Mouse (Mus musculus): Measurements from ENCODE around the gene Abcf3. TPM values are rescaled to one million over a fixed set of nuclear protein-coding genes. Genes with fewer than 3 reads are reported as not detected.

The Abcf3 gene
- polyA plus RNA-seq (2015; fragmentation: Nextera tagmentation; extraction: Ambion mirVana) = 64.8 and 67.7 TPM in 2 replicates

DNA sequence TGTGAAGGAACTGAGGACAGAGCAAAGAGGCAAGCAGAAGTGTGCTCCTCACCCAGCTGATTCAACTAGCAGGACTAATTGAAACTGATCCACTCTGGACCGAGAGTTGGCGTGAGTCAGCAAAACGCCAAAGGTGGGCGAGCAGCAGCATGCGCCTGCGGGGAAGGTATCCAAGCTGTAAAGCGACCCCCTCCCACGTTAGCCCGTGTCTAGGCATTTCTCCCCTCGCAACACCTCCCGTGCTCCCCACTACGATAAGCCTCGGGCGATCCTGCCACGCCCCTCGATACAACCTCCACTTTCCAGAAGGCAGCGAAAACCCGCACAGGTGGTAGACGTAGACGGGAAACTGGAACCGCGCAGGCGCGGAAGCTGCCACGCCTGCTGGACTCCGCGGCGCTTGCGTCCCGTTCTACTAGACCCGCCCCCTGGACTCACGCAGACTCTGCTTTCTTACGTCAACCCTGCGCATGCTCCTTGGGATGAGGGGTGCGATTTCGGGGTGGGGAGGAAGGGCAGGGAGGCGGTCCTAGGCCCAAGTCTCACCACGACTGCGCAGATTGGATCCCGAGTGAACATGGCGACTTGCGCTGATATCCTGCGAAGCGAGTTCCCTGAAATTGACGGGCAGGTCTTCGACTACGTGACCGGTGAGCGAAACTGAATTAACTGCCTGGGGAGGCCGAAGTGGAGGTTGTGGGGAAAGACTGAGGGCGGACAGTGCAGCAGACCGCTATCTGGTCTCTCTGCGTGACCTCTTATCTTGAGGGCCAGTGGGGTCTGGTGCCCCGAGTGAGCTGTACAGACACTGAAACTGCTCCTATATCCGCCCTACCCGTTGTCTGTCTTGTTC is at the start of gene Abcf3:
Abcf3 (plus strand) TSS at position 482 of the 853 bp plus-strand sequence.
- H3K4me2 ChIP-seq (ENCODE audit: low read depth, low read length) = peak within 1 kb of the TSS; percentile 70
- H3K27ac ChIP-seq (ENCODE audit: low read length) = peak within 1 kb of the TSS; percentile 86
- H3K9ac ChIP-seq (ENCODE audit: low read depth, low read length) = peak within 1 kb of the TSS; percentile 90
- peak; percentile 98 for ATAC-seq
- H3K27me3 ChIP-seq (replicated peaks; ENCODE audit: control insufficient read depth, insufficient read depth, low read length) = no peaks in the 10 kb centered on the region
- H3K36me3 ChIP-seq (ENCODE audit: control insufficient read depth, insufficient read depth, low read length) = peaks cover 24% of the 10 kb centered on the region
- peaks cover 8% of the 10 kb centered on the region for H3K4me1 ChIP-seq (ENCODE audit: control insufficient read depth, insufficient read depth, low read length)
- 0% methylated on average over 56 of the region's 56 CpGs for WGBS
- peak within 1 kb of the TSS; percentile 79 for H3K4me3 ChIP-seq (ENCODE audit: low read length)
- no peaks in the 10 kb centered on the region for H3K9me3 ChIP-seq (ENCODE audit: control insufficient read depth, low read length)

GRCm38 (mm10) chr16:20498677-20499475 is 49.5 kb upstream of the Abcf3 start, which contains the start of gene Eif2b5:
Eif2b5 (plus strand) TSS chr16:20498817.
- peak within 1 kb of the TSS; percentile 82 for H3K9ac ChIP-seq (ENCODE audit: low read depth, low read length)
- H3K27me3 ChIP-seq (replicated peaks; ENCODE audit: control insufficient read depth, insufficient read depth, low read length) = no peaks in the 10 kb centered on the region
- no peaks in the 10 kb centered on the region for H3K9me3 ChIP-seq (ENCODE audit: control insufficient read depth, low read length)
- peak within 1 kb of the TSS; percentile 68 for H3K4me3 ChIP-seq (ENCODE audit: low read length)
- under 1% methylated on average over 48 of the region's 49 CpGs for WGBS
- peak; percentile 96 for ATAC-seq
- peak within 1 kb of the TSS; percentile 53 for H3K27ac ChIP-seq (ENCODE audit: low read length)
- peaks cover 12% of the 10 kb centered on the region; the same call in 1 of the 2 replicates for H3K4me1 ChIP-seq (ENCODE audit: control insufficient read depth, insufficient read depth, low read length)
- peak within 1 kb of the TSS; percentile 66 for H3K4me2 ChIP-seq (ENCODE audit: low read depth, low read length)
- H3K36me3 ChIP-seq (ENCODE audit: control insufficient read depth, insufficient read depth, low read length) = peaks cover 25% of the 10 kb centered on the region

- WGBS = 90% methylated on average over 8 of the region's 8 CpGs
- ATAC-seq = no peak
- Histone ChIP-seq H3K27ac (ENCODE audit: low read length) (no peak overlapping the region), H3K36me3 (ENCODE audit: control insufficient read depth, insufficient read depth, low read length) (peaks cover 60% of the 10 kb centered on the region), H3K27me3 (replicated peaks; ENCODE audit: control insufficient read depth, insufficient read depth, low read length) (no peaks in the 10 kb centered on the region), H3K9me3 (ENCODE audit: control insufficient read depth, low read length) (no peaks in the 10 kb centered on the region), H3K4me3 (ENCODE audit: low read length) (no peak overlapping the region), H3K4me2 (ENCODE audit: low read depth, low read length) (no peak overlapping the region), H3K9ac (ENCODE audit: low read depth, low read length) (no peak overlapping the region), H3K4me1 (ENCODE audit: control insufficient read depth, insufficient read depth, low read length) (no peaks in the 10 kb centered on the region)
Observed at GRCm38 (mm10) chr16:20506000-20506399, 42.4 kb upstream of the Abcf3 start.

DNA sequence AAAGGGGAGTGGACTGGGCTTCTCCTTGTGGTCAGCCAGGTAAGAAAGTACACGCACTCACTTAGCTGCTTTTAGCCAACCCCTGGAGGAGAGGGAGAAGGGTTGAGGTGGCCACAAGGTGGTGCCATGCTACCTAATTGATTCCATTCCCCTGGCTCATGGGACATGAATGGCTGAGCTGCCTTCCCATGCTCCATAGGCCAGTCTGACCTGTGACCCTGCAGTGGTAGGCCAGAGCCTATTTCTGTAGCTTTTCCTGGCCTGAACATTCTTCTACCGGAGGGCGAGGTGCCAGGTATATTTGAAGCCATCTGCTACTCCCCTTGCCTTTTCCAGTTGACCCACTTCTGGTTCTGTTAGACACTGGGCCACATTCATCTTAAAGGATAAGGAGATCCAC is 39.0 kb upstream of the Abcf3 start:
- no peak overlapping the region for H3K9ac ChIP-seq (ENCODE audit: low read depth, low read length)
- WGBS = 78% methylated on average over 3 of the region's 3 CpGs
- peak; percentile 70 for ATAC-seq

GRCm38 (mm10) chr16:20511277-20511847 is 37.0 kb upstream of the Abcf3 start:
- no peaks in the 10 kb centered on the region for H3K27me3 ChIP-seq (replicated peaks; ENCODE audit: control insufficient read depth, insufficient read depth, low read length)
- H3K9me3 ChIP-seq (ENCODE audit: control insufficient read depth, low read length) = no peaks in the 10 kb centered on the region
- 89% methylated on average over 7 of the region's 7 CpGs for WGBS
- no peak overlapping the region for H3K4me3 ChIP-seq (ENCODE audit: low read length)
- 0 out of 2 replicates have a peak, but pooled peaks cover 2% of the 10 kb centered on the region for H3K4me1 ChIP-seq (ENCODE audit: control insufficient read depth, insufficient read depth, low read length)
- H3K4me2 ChIP-seq (ENCODE audit: low read depth, low read length) = no peak overlapping the region
- no peak for ATAC-seq
- no peak overlapping the region for H3K9ac ChIP-seq (ENCODE audit: low read depth, low read length)
- H3K36me3 ChIP-seq (ENCODE audit: control insufficient read depth, insufficient read depth, low read length) = peaks cover 33% of the 10 kb centered on the region; the same call in 1 of the 2 replicates
- H3K27ac ChIP-seq (ENCODE audit: low read length) = no peak overlapping the region

More for the DNA sequence above, 39.0 kb upstream of the Abcf3 start:
- no peak overlapping the region for H3K4me3 ChIP-seq (ENCODE audit: low read length)
- H3K4me2 ChIP-seq (ENCODE audit: low read depth, low read length) = no peak overlapping the region
- H3K4me1 ChIP-seq (ENCODE audit: control insufficient read depth, insufficient read depth, low read length) = no peaks in the 10 kb centered on the region
- no peaks in the 10 kb centered on the region for H3K27me3 ChIP-seq (replicated peaks; ENCODE audit: control insufficient read depth, insufficient read depth, low read length)
- peaks cover 40% of the 10 kb centered on the region; the same call in 1 of the 2 replicates for H3K36me3 ChIP-seq (ENCODE audit: control insufficient read depth, insufficient read depth, low read length)
- no peak overlapping the region for H3K27ac ChIP-seq (ENCODE audit: low read length)
- H3K9me3 ChIP-seq (ENCODE audit: control insufficient read depth, low read length) = no peaks in the 10 kb centered on the region

DNA sequence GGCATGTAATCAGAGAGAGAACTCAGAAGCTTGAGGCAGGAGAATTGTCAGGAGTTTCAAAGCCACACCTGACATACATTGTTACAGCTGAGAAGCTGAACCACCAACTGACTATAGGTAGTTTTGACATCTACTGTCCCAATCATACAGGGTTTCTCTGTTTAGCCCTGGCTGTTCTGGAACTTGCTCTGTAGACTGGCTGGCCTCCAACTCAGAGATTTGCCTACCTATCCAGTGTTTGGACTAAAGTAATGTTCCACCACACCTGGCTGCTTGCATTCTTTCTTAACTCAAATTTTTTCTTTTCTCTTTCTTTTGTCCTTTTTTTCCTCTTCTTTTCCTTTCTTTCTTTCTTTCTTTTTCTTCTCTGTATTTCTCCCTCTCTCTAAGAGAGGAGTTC is 32.3 kb upstream of the Abcf3 start:
- H3K9ac ChIP-seq (ENCODE audit: low read depth, low read length) = peak overlapping the region; percentile 93
- peak overlapping the region; percentile 63 for H3K4me2 ChIP-seq (ENCODE audit: low read depth, low read length)
- no peaks in the 10 kb centered on the region for H3K9me3 ChIP-seq (ENCODE audit: control insufficient read depth, low read length)
- H3K27ac ChIP-seq (ENCODE audit: low read length) = peak overlapping the region; percentile 62
- H3K36me3 ChIP-seq (ENCODE audit: control insufficient read depth, insufficient read depth, low read length) = 0 out of 2 replicates have a peak, but pooled peaks cover 2% of the 10 kb centered on the region
- H3K4me1 ChIP-seq (ENCODE audit: control insufficient read depth, insufficient read depth, low read length) = peaks cover 16% of the 10 kb centered on the region
- ATAC-seq = no peak
- H3K27me3 ChIP-seq (replicated peaks; ENCODE audit: control insufficient read depth, insufficient read depth, low read length) = no peaks in the 10 kb centered on the region
- peak overlapping the region; percentile 90 for H3K4me3 ChIP-seq (ENCODE audit: low read length)

GRCm38 (mm10) chr16:20516726-20517201 is 31.6 kb upstream of the Abcf3 start, which contains the start of gene Dvl3:
Dvl3 (plus strand) TSS chr16:20516982.
- under 1% methylated on average over 43 of the region's 55 CpGs for WGBS
- Histone ChIP-seq H3K9me3 (ENCODE audit: control insufficient read depth, low read length) (no peaks in the 10 kb centered on the region), H3K9ac (ENCODE audit: low read depth, low read length) (peak within 1 kb of the TSS; percentile 93), H3K27ac (ENCODE audit: low read length) (peak within 1 kb of the TSS; percentile 88), H3K4me2 (ENCODE audit: low read depth, low read length) (peak within 1 kb of the TSS; percentile 83), H3K36me3 (ENCODE audit: control insufficient read depth, insufficient read depth, low read length) (no peaks in the 10 kb centered on the region), H3K27me3 (replicated peaks; ENCODE audit: control insufficient read depth, insufficient read depth, low read length) (no peaks in the 10 kb centered on the region), H3K4me3 (ENCODE audit: low read length) (peak within 1 kb of the TSS; percentile 90), H3K4me1 (ENCODE audit: control insufficient read depth, insufficient read depth, low read length) (peaks cover 16% of the 10 kb centered on the region)
- peak; percentile 98 for ATAC-seq

GRCm38 (mm10) chr16:20517216-20517615 is 31.2 kb upstream of the Abcf3 start:
- peak overlapping the region; percentile 90 for H3K4me3 ChIP-seq (ENCODE audit: low read length)
- H3K9me3 ChIP-seq (ENCODE audit: control insufficient read depth, low read length) = no peaks in the 10 kb centered on the region
- no peaks in the 10 kb centered on the region; the same call in 1 of the 2 replicates for H3K36me3 ChIP-seq (ENCODE audit: control insufficient read depth, insufficient read depth, low read length)
- peak; percentile 41 for ATAC-seq
- H3K4me1 ChIP-seq (ENCODE audit: control insufficient read depth, insufficient read depth, low read length) = peaks cover 16% of the 10 kb centered on the region
- 0% methylated on average over 26 of the region's 26 CpGs for WGBS
- peak overlapping the region; percentile 88 for H3K27ac ChIP-seq (ENCODE audit: low read length)
- H3K9ac ChIP-seq (ENCODE audit: low read depth, low read length) = peak overlapping the region; percentile 93
- no peaks in the 10 kb centered on the region for H3K27me3 ChIP-seq (replicated peaks; ENCODE audit: control insufficient read depth, insufficient read depth, low read length)
- H3K4me2 ChIP-seq (ENCODE audit: low read depth, low read length) = peak overlapping the region; percentile 83
